Mouse (Mus musculus) stomach, postnatal 0 days (tissue): ENCODE data around the gene Ppp3r1.

Experiments used
- CTCF ChIP-seq: IDR thresholded peaks from 2 replicates; pipeline ENCODE4 v1.5.1; 2016; ENCODE audit warnings: antibody characterized with exemption, low read depth, mild to moderate bottlenecking, moderate library complexity
- EP300 ChIP-seq: optimal IDR thresholded peaks from 2 replicates; pipeline ENCODE3; 2016; ENCODE audit warnings: antibody characterized with exemption

DNA sequence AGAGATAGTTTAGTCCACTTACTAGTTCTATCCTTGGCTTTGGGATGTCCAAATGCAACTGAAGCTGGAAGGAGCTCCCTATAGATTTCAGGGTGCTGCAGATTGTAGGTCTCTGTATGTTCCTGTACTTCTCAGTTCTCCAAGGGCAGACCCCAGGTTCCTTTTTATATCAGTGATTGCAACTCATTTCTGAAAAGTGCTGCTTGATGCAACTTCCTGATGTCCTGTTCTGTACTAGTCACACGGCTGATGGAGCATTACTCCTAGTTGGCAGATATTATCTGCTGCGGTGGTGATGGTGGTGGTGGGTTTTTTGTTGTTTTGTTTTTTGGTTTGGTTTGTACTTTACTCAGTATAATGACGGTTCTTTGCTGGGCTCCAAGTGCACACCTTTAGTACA lies 21.7 kb downstream of the Ppp3r1 start:
- TF ChIP-seq CTCF (no peak), EP300 (no peak)
